Mouse (Mus musculus) thymus, postnatal 25 days (tissue): ENCODE results near the gene Il6st.

Source experiments
- DNase-seq: peaks from one replicate; pipeline ENCODE4 v3.0.0; 2022

The Il6st gene

GRCm38 (mm10) chr13:112532235-112532634, 68.4 kb downstream of the Il6st start:
- no peak for DNase-seq

GRCm38 (mm10) chr13:112533556-112533955, 69.7 kb downstream of the Il6st start:
- DNase-seq, result no peak

- DNase-seq, result no peak
Observed at GRCm38 (mm10) chr13:112536611-112537010, 72.7 kb downstream of the Il6st start.

GRCm38 (mm10) chr13:112537065-112537464, 73.2 kb downstream of the Il6st start:
- DNase-seq, result no peak

- DNase-seq, result no peak
Observed at GRCm38 (mm10) chr13:112540616-112541015, 76.7 kb downstream of the Il6st start.

- DNase-seq, result no peak
Observed at GRCm38 (mm10) chr13:112541223-112541975, 77.5 kb downstream of the Il6st start.

GRCm38 (mm10) chr13:112551641-112552548, 88.0 kb downstream of the Il6st start:
- DNase-seq, result no peak

GRCm38 (mm10) chr13:112553304-112553703, 89.4 kb downstream of the Il6st start:
- no peak for DNase-seq

- DNase-seq, result no peak
Observed at GRCm38 (mm10) chr13:112556501-112556900, 92.6 kb downstream of the Il6st start.
